Mouse (Mus musculus) limb, embryonic 14.5 days (tissue): ENCODE measurements around the gene Mtus2. TPM values are rescaled to one million over a fixed set of nuclear protein-coding genes. Genes with fewer than 3 reads are reported as not detected.

ENCODE experiments used
- ATAC-seq: fragments of 200-750 bp; cut with Nextera tagmentation; 2 replicates; pipeline ENCODE4 v1.8.0; 2017; ENCODE audit warnings: low read depth, moderate number of reproducible peaks, moderate TSS enrichment; ENCODE audit not compliant: low FRiP score
- DNase-seq: peaks from one replicate; pipeline ENCODE4 v3.0.0-alpha.2; 2015; ENCODE audit warnings: low spot score
- H3K27ac ChIP-seq: fragments of 300-500 bp; sonication (generic); replicated peaks from 2 replicates; pipeline ENCODE4 v1.5.1; 2014; ENCODE audit warnings: low read depth, mild to moderate bottlenecking, low read length, moderate library complexity, mixed read lengths
- H3K27me3 ChIP-seq: fragments of 300-500 bp; sonication (generic); 2 replicates; pipeline ENCODE4 v1.6.1; 2014; ENCODE audit warnings: low read length, mixed read lengths; ENCODE audit not compliant: control insufficient read depth, insufficient read depth
- H3K36me3 ChIP-seq: fragments of 300-500 bp; sonication (generic); 2 replicates; pipeline ENCODE4 v1.6.1; 2014; ENCODE audit warnings: mild to moderate bottlenecking, low read length, moderate library complexity, mixed read lengths; ENCODE audit not compliant: control insufficient read depth, insufficient read depth
- H3K4me1 ChIP-seq: fragments of 300-500 bp; sonication (generic); 2 replicates; pipeline ENCODE4 v1.6.1; 2014; ENCODE audit warnings: antibody characterized with exemption, low read length, mixed read lengths; ENCODE audit not compliant: control insufficient read depth, insufficient read depth
- H3K4me2 ChIP-seq: fragments of 300-500 bp; sonication (generic); replicated peaks from 2 replicates; pipeline ENCODE4 v1.6.1; 2014; ENCODE audit warnings: low read depth, mild to moderate bottlenecking, low read length, moderate library complexity; ENCODE audit not compliant: severe bottlenecking
- H3K4me3 ChIP-seq: fragments of 300-500 bp; sonication (generic); replicated peaks from 2 replicates; pipeline ENCODE4 v1.5.1; 2014; ENCODE audit warnings: low read length
- H3K9ac ChIP-seq: fragments of 300-500 bp; sonication (generic); 2 replicates; pipeline ENCODE4 v1.6.1; 2014; ENCODE audit warnings: mild to moderate bottlenecking, low read depth, low read length, moderate library complexity; ENCODE audit not compliant: severe bottlenecking
- H3K9me3 ChIP-seq: fragments of 300-500 bp; sonication (generic); 2 replicates; pipeline ENCODE4 v1.6.1; 2016; ENCODE audit warnings: low read length; ENCODE audit not compliant: control insufficient read depth
- POLR2A ChIP-seq: fragments of 200-500 bp; IDR thresholded peaks from 2 replicates; pipeline ENCODE4 v1.8.0; 2012; ENCODE audit warnings: inconsistent platforms, mild to moderate bottlenecking, moderate library complexity, borderline replicate concordance; ENCODE audit not compliant: insufficient read depth, insufficient read length; ENCODE audit errors: extremely low read depth
- WGBS: fragments of 180-500 bp; shearing (Covaris S2); extraction: QIAGEN DNeasy Blood & Tissue Kit; methylation state at CpG from one replicate; pipeline ENCODE4 v1.1.7; 2014; 5-methylcytosine and 5-hydroxymethylcytosine counted together
- polyA plus RNA-seq, 2 experiments: library from polyadenylated mRNA; depleted of rRNA in 1 of 2; stranded (reverse) in 1 of 2; unstranded in 1 of 2; fragments of >200 nt; fragmentation: Nextera tagmentation in 1 of 2; extraction: Ambion mirVana in 1 of 2; gene quantifications; 2 replicates each; pipeline versions ENCODE4 v1.2.1 to v1.2.3; 2012 to 2014

Mtus2 gene
- polyA plus RNA-seq, 2 experiments: 3.2 to 5.5 TPM

GRCm38 (mm10) chr5:148057433-148057832 is 100.3 kb downstream of the Mtus2 start:
- Histone ChIP-seq H3K4me1 (no peaks in the 10 kb centered on the region), H3K27me3 (no peaks in the 10 kb centered on the region), H3K4me2 (no peak overlapping the region), H3K27ac (no peak overlapping the region), H3K36me3 (no peaks in the 10 kb centered on the region), H3K9ac (no peak overlapping the region), H3K9me3 (0 out of 2 replicates have a peak, but pooled peaks cover 5% of the 10 kb centered on the region), H3K4me3 (no peak overlapping the region)
- DNase-seq (no peak), ATAC-seq (no peak)
- 85% methylated on average over 3 of the region's 3 CpGs for WGBS
- TF ChIP-seq POLR2A: no peak

- H3K9ac ChIP-seq: no peak overlapping the region
- no peak for TF ChIP-seq POLR2A
- H3K27ac ChIP-seq: no peak overlapping the region
- no peak overlapping the region for H3K4me2 ChIP-seq
- 0 out of 2 replicates have a peak, but pooled peaks cover 5% of the 10 kb centered on the region for H3K9me3 ChIP-seq
- WGBS: 67% methylated on average over 3 of the region's 3 CpGs
- H3K4me3 ChIP-seq: no peak overlapping the region
- no peaks in the 10 kb centered on the region for H3K36me3 ChIP-seq
- H3K4me1 ChIP-seq: no peaks in the 10 kb centered on the region
- no peak for DNase-seq
- ATAC-seq: no peak
- no peaks in the 10 kb centered on the region for H3K27me3 ChIP-seq
These were observed 102.2 kb downstream of the Mtus2 start for GRCm38 (mm10) chr5:148059339-148059738.

GRCm38 (mm10) chr5:148061869-148062268 is 104.7 kb downstream of the Mtus2 start:
- no peaks in the 10 kb centered on the region for H3K9me3 ChIP-seq
- no peak overlapping the region for H3K27ac ChIP-seq
- 88% methylated on average over 4 of the region's 4 CpGs for WGBS
- H3K9ac ChIP-seq: no peak overlapping the region
- no peak overlapping the region for H3K4me3 ChIP-seq
- H3K4me2 ChIP-seq: no peak overlapping the region
- no peak for DNase-seq
- no peaks in the 10 kb centered on the region for H3K27me3 ChIP-seq
- H3K4me1 ChIP-seq: no peaks in the 10 kb centered on the region
- no peaks in the 10 kb centered on the region for H3K36me3 ChIP-seq
- TF ChIP-seq POLR2A: no peak
- no peak for ATAC-seq

GRCm38 (mm10) chr5:148063745-148064144 is 106.6 kb downstream of the Mtus2 start:
- H3K27ac ChIP-seq: no peak overlapping the region
- ATAC-seq: no peak
- no peaks in the 10 kb centered on the region for H3K27me3 ChIP-seq
- no peak for DNase-seq
- no peak overlapping the region for H3K9ac ChIP-seq
- no peaks in the 10 kb centered on the region for H3K9me3 ChIP-seq
- H3K4me2 ChIP-seq: no peak overlapping the region
- H3K4me3 ChIP-seq: no peak overlapping the region
- no peak for TF ChIP-seq POLR2A
- H3K36me3 ChIP-seq: no peaks in the 10 kb centered on the region
- no peaks in the 10 kb centered on the region for H3K4me1 ChIP-seq
- WGBS: 64% methylated on average over 3 of the region's 3 CpGs

GRCm38 (mm10) chr5:148065251-148065650 is 108.1 kb downstream of the Mtus2 start:
- no peaks in the 10 kb centered on the region for H3K36me3 ChIP-seq
- no peak overlapping the region for H3K9ac ChIP-seq
- WGBS: 72% methylated on average over 5 of the region's 5 CpGs
- no peak for TF ChIP-seq POLR2A
- DNase-seq (no peak), ATAC-seq (no peak)
- no peak overlapping the region for H3K4me3 ChIP-seq
- no peaks in the 10 kb centered on the region for H3K4me1 ChIP-seq
- no peaks in the 10 kb centered on the region for H3K27me3 ChIP-seq
- H3K4me2 ChIP-seq: no peak overlapping the region
- no peak overlapping the region for H3K27ac ChIP-seq
- no peaks in the 10 kb centered on the region for H3K9me3 ChIP-seq

GRCm38 (mm10) chr5:148069909-148070308 is 112.8 kb downstream of the Mtus2 start:
- Histone ChIP-seq H3K4me3 (no peak overlapping the region), H3K27me3 (no peaks in the 10 kb centered on the region), H3K9ac (no peak overlapping the region), H3K27ac (no peak overlapping the region), H3K4me1 (no peaks in the 10 kb centered on the region), H3K4me2 (no peak overlapping the region), H3K9me3 (no peaks in the 10 kb centered on the region), H3K36me3 (no peaks in the 10 kb centered on the region)
- ATAC-seq (no peak), DNase-seq (peak; percentile 78)
- 13% methylated on average over 4 of the region's 4 CpGs for WGBS
- no peak for TF ChIP-seq POLR2A
